Mouse (Mus musculus) testis, adult 2 months (tissue): ENCODE results near the gene Coa5.

Source experiments
- CTCF ChIP-seq: fragments of 200-500 bp; IDR thresholded peaks from 2 replicates; pipeline ENCODE4 v1.5.1; 2012; ENCODE audit warnings: low read depth, mild to moderate bottlenecking, inconsistent platforms, low read length, moderate library complexity; ENCODE audit not compliant: control insufficient read depth, insufficient read depth, insufficient replicate concordance
- POLR2A ChIP-seq: fragments of 200-500 bp; IDR thresholded peaks from 2 replicates; pipeline ENCODE4 v1.6.1; 2012; ENCODE audit warnings: low read depth, mild to moderate bottlenecking, inconsistent platforms, low read length, moderate library complexity; ENCODE audit not compliant: control insufficient read depth

DNA sequence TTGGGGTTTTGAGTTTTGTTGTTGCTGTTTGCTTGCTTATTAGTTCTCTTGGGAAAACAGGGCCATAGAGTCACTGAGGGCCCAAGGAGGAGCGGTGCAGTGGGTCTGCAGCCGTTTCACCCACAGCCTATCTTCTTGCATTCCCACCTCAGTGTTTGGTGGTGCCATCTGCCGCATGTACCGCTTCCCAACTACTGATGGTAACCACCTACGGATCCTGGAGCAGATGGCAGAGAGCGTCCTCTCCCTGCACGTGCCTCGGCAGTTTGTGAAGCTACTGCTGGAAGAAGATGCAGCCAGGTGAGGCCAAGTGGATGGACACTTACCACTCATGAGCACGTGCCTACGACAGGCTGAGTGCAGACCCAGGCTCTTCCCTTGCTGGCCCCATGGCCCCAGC is 61.8 kb downstream of the Coa5 start:
- no peak for TF ChIP-seq POLR2A
- no peak for TF ChIP-seq CTCF
